Mouse (Mus musculus): ENCODE measurements at regions not wholly inside any gene's neighbourhood (a gene's known extent, or its start where the extent isn't known, plus 50 kb on each side); places are given as distances from the start of the nearest gene placed in this dataset.
"Not testable (repeated sequence)": the region's sequence is repeated elsewhere in the genome, so short reads cannot be mapped to it uniquely, and the experiment has no call there.

DNA sequence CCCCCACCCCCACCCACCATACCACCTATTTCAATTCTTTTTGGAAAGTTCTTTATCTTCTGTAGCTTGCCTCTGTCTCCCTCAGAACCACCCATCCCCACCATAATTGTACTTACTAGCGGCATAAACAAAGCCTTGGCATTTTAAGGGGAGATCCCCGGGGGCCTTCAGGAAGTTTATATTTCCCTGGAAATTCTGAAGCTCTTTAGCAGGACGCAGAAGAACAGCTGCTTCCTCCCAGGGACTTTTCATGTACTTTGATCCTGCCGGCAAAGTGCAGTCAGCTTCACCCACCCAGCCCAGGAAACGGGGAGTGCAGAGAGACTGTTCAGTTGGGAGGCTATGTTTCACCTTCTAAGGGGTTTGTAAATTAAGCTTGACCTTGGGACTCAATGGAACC lies 545.6 kb upstream of the Tbl1xr1 start:
- peak; percentile 21 for DNase-seq

DNA sequence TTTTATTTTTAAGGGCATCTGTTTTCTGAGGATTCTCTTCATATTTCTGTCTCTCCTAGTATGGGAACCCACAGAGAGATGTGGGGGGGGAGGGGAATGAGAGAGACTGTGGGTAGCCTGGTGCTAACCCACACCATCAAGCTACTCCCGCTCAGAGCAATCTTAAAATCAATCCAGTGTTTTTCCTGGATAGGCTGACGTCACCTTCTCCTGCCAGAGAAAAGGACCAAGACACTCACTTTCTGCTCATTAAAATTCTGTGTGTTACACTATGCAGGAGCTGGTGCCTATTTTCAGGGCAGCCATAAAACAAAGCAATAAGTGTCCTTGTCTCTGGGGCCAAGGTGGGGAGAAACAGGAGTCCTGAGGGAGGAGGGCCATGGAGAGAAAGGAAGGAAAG lies 537.3 kb upstream of the Tbl1xr1 start:
- no peak for DNase-seq

DNA sequence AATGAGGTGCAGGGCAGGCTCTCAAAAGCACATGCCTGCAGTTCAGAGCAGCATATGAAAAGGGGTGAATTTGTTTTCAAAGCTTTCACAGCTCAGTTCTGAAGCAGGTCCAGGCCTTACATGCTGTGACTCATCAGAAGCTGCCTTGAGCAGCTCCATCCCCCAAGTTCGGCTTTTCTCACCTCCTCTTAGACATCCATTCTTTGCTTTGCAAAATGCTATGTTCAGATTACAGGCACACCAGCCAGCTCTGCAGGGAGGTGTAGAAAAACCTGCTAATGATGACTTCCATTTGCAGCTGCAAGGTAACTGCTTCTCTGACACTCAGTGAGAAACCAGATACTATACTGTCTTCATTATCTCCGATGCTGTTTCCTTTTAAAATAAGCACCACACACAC lies 532.0 kb upstream of the Tbl1xr1 start:
- DNase-seq, result no peak

DNA sequence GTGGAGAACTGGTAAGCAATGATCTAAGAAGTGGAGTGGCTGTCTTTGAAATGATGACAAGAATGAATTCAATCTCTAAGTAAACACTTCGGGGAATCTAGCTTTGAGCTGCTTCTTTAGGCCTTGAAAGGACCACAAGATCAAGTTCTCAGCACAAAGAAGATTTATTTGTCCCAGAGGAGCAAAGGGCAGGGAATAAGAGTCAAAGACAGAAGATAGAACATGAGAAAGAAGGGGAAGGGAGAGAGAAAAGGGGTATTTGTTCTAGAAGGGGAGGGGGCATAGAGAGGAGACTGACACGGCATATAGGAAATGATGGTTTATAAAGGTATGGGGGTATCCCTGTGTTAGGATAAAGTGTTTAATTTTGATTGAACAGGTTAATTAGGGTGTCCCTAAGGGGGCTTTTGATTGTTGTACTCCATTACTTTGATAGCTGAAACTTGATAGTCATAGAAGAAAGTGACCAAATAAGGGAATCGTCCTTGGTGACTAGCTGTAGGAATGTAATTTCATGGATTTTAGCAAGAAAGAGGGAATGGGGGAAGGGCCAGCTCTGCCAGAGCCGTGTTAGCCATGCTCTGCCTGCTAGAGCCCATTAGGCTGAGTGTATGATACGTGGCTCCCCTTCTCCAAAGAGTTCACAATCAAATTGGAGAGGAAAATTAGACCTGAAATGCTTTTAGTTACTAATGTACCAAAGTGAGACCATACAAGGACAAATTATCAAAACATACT lies 531.1 kb upstream of the Tbl1xr1 start:
- DNase-seq, result no peak

DNA sequence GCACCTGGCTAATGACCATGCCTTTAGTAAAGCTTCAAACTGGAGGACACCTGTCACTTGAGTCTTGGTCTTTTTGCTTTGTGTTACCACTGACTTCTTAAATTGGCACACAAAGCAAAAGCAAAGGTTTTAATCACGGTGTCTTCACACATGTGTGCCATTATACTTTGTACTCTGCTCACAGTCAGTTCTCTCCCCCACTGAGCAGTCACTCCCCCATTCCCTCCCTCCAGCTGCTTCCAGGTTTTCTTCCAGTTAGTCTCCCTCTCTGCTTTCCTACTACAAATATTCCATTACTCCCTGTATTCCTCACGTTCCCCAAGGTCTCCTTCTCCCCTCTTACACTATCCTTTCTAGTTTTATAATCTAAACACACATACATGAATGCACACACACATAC lies 530.0 kb upstream of the Tbl1xr1 start:
- peak; percentile 46 for DNase-seq

DNA sequence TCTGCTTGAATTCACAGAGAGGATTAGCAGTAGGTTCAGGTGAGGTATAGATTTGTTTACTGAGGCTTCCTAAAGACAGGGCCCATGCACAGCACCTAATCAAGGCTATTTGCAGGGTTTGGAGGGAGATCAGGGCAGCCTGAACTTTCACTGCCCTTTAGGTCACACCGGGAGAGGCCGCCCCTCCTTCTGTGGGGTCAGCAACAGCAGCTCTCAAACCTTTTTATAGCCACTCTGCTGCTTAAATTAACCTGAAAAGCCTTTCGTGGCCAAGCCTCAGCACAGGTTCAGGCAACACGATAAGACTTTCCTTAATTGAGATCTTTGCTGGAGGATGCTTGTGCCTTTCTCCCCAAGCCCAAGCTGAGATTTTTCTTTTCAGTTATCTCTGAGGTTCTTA lies 526.8 kb upstream of the Tbl1xr1 start:
- no peak for DNase-seq

DNA sequence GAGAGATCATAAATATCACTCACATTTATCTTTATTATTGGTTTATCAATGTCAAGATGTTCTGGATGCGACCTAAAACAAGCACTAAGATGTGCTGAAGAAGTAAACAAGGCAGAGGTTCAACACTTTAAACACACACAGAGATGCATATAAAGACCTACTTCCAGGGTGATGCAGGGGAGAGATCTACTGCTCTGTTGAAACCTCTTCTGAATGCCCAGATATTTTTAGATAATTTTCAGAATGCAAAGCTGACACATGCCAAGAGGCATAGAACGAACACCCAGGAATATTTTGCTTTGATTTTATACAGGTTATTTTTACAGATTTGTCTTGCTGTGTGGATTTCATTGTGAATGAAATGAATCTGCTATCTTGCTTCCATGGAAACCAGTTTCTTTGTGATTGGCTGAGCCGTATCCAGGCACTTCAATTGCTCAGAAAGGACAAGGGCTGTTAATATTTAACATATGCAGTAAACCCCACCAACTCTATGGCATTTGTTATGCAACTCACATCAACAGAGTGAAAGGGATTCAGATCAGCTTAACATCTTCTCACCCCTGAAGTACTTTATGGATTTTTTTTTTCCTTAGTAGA lies 523.2 kb upstream of the Tbl1xr1 start:
- DNase-seq, result peak; percentile 60

DNA sequence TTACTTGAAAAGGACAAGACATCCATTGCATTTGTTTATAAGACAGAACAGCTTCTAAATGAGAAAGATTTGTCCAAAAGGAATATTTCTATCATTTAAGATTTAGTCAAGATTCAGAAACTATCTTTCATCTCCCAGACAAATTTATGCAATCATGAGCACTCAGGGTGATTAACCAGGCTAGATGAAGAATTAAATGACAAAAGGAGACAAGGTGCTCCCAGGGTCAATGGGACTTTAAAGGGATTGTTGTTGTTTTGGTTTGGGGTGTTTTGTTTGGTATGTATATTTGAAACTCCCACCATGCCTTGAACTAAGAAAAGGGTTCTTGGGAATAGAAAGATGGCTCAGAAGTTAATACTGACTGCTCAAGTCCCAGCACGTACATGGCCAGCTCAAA lies 522.6 kb upstream of the Tbl1xr1 start:
- DNase-seq, result no peak

DNA sequence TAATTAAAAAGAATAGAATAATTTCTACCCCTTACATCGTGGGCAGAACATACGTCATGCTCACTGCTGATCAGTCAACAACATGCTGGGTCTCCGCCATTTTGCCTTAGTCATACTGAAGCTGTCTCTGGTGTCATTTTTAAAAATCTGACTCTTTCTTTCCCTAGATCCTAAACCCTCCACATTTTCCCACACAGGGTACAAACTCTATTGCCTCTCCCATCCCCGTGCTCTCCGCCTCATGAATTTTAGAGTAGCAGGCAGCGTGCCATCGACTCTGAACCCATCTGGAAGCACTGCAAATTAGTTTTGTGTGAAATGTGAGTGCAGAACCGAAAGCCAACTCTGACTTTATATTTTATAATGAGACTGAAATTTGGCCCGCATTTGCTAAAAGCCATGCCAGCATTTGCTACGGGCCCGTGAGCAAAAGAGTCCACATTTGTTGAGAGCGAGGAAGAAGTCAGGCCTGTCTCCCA lies 518.5 kb upstream of the Tbl1xr1 start:
- DNase-seq, result peak; percentile 85

DNA sequence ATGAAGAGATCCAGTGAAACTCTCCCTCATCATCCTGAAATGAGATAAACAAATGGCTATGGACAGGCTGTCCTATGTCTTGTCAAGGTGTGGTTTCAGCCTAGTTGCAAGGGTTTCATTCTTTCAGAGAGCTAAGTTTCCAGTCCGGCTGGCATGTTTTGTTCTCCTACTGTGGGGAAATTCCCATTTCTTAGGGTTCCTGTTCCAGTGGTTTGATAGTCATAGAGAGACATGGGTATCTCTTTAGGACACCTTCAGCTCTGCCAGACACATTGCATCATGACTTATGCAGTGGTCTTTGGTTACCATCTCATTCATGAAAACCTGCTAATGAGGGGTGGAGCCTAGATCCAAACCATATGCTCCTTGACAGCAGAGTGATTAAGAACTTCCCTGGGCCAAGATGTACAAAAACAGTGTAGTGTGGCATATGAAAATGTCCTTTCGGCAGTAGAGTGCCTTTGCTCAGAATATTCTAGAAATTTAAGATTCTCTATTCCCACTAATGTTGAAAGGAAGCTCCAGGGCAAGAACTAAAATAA lies 513.6 kb upstream of the Tbl1xr1 start:
- no peak for DNase-seq

DNA sequence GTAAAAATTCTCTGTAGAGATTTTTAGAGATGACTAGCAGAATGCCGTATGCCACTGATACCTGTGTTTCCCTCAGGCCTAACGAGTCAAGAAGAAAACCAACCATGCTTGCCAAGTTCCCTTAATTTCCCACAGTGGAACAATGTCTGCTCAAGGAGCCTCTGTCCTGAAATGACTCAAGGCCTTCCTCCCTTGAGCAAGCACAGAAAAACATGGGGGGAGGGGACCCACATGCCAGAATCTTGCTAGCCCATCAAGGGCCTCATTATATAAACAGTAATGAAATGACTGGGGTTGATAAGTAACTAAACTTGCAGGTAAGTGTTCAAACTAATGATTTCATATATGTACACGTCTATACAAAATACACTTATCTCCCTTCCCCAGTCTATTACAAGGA lies 513.0 kb upstream of the Tbl1xr1 start:
- peak; percentile 92 for DNase-seq

DNA sequence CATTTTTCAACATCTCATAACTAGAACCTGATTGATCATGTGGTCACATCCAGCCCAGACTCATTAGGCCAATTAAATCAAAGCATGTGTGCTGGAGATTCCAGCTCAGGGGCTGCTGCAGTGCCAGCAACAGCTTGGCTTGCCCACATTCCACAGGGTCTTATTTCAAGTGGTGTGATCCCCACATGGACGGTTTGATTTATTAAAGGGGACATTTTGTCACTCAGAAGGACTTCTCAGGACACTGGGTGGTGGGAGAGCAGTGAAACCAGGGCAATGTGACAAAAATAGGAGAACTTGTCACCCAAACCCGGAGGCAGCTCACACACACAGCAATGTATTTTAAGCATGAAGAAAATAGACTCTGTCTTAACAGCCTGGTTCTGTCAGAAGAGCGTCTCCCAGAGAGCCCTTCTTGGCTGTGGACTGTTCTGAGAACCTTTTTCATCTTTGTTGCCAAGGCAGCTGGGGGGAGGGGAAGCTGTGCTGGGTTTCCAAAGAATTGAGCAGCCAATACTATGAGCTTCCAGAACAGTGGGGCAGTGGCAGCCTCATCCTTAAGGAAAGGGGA lies 512.2 kb upstream of the Tbl1xr1 start:
- peak; percentile 53 for DNase-seq

DNA sequence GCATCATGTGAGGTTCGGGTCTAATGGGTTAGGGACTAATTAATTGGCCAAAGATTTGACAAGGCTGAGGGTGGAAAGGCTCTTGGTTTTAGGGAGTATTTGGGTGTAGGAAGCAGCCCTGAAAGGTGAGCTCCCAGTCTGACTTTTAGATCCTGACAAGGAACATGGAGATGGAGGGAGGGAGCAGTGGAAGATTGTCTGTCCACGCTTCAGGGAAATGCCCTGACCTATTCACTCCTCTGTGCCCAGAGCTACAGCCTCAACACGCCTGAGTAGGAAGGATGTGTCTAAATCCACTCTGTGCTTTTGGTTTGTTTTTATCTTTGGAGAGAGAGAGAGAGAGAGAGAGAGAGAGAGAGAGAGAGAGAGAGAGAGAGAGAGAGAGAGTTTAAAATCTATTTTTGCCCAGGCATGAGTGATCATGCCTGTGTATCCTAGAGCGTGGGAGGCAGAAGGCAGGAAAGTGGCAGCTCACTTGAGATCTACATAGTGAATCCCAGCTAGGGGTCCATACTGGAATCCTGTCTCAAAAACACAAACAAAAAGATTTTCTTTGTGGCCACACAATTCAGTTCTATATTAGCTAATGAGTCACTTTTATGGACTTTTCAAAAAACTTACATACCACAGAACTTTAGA lies 511.5 kb upstream of the Tbl1xr1 start:
- DNase-seq, result no peak

DNA sequence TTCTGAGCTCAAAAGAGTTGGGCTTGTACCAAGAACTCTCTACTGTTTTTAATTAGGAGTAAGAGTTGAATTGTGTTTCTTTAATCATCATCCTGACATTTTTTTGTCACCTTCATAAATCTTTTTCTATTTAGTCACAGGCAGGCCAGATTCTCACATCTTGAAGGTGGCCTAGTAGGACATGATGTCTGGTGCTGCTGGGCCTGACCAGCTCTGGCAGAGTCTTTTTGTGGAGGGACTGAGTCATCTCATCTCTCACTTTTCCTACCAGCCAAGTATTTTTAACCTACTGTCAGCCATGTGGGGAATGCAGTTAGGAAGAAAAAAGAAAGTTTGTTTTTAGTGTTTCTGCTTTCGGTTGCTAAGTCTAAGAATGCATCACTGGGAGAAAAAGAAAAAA lies 506.7 kb upstream of the Tbl1xr1 start:
- DNase-seq, result no peak

DNA sequence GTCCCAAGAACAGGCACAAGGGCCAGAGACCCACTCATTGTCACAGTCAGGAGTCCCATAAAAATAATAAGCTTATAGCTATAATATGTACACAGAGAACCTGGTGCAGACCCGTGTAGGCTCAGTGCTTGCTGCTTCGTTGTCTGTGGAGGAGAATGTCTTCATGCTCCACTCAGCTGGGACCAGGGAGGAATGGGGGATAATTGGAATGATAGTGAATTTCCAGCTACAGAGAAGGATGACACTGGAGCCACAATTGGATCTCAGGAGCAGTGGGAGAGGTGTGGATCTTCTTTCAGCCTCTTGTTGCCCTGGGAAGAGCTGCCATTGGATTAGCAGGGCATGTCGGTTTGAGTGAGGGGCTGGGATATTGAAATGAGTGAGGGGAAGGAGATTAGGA lies 497.8 kb upstream of the Tbl1xr1 start:
- DNase-seq, result no peak

DNA sequence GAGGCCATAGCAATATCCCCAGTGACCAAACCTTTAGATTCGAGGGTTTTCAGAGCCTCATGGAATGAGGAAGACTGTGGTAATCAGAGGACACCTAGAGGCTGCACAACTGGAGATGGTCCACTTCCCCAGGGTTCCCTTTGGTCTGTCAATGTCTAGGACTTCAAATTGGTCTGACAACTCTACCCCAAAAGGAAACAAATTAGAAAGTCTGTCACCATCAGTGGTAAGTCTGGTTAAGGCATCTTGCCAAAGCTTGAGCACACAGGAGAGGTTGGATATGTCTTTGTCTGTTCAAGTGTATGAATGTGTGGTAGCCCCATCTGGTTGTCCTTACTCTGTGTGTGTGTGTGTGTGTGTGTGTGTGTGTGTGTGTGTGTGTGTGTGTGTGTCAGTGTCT lies 494.3 kb upstream of the Tbl1xr1 start:
- no peak for DNase-seq

DNA sequence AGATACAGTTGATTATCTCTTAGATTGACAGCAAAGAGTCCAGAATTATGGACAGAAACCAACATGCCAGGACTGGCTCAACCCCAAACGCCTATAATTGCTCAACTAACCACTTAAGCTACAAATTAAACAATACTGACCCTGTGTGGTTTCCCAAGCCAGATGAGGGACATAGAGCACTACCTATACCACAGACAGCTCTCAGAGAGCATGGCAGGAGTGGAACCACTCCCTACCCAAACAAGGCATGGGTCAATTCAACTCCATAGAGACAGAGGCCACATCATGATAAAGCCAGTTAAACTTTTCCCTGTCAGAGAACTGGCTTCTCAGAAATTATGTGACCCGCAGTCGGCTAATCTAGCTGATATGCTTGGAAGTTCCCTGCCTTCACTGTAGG lies 490.7 kb upstream of the Tbl1xr1 start:
- no peak for DNase-seq

DNA sequence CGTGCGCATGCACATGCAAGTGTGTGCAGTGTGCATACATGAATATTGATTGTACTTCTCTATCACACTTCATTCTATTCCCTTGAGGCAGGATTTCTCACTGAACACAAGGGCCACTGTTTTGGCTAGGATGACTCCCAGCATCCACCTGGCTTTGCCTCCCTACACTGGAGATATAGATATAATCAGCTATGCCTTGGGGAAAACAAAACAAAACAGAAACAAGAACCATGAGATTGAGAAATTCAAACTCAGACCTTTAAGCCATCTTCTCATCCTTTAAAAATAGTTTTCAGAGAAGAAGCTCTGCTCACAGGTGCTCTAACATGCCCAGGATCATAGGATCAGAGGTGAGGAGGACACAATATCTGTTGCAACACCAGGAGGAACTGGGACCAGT lies 469.6 kb upstream of the Tbl1xr1 start:
- DNase-seq, result no peak

DNA sequence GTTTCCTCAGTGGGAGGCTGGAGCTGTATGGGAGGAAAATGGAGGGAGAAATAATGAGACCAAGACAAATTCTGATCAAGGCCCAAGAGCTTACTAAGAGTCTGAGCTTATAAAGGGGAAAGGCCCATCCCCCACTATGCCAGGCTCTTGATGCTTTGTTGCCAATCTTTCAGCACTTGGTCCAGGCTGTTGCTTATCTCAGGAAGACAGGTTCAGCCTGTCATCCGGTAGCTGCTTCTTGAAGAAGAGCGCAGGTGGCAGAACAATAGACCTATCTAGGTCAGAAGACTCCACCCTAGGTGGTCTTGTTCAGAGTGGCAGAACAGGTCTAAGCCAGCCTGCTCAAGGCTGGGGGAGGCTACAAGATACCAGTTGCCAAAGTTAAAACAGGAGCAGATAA lies 466.2 kb upstream of the Tbl1xr1 start:
- DNase-seq, result no peak

DNA sequence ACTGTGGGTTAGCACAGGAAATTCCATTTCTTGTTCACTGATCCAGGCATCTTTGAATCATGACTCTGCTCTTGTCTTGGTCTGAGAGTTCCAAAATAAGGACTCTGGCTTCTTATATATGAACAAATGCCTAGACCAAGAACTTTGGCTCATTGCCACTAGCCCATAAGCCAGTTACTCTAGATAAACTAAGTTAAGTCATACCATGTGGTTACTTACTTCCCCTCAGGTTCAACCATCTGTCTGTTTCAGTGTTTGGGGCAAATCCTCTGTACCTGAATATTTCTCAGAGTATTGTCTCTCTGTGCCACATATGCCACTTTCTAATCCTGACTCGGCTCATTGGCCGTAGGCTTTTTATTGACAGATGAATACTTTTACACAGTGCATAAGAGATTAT lies 454.7 kb upstream of the Tbl1xr1 start:
- no peak for DNase-seq

DNA sequence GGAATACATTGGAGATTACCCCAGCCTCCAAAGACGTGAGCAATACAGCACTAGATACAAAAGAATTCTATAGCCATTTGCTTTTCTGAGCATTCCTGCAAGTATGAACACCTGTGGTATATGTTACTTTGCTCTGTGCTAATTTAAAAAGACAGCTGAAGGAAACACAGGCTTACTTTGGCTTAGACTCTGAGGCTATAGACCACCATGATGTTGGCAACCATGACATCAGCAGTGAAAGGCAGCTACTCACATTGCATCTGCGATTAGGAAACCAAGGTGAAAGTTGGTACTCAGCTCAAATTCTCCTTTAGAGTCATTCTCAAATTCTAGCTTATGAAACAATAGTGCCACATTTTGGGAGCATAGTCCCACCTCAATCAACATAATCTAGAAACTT lies 451.4 kb upstream of the Tbl1xr1 start:
- no peak for DNase-seq

DNA sequence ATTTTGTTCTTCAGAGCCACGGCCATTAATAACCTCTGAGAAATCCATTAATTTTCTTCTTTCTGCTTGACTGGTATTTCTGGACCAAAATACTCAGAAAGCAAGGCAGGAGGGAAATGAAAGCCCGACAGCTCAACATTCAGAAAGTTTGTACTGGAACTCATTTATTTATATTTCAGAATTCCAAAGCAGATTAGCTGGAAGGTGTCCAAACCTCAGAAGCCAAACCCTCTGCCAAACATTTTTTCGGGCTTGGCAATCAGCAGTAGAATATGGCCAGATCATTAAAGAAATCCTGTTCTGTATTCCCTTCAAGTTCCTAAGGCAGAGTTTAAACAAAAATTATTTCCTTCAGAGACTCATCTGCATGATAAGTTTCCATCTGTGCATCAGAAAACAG lies 450.4 kb upstream of the Tbl1xr1 start:
- DNase-seq, result peak; percentile 50

DNA sequence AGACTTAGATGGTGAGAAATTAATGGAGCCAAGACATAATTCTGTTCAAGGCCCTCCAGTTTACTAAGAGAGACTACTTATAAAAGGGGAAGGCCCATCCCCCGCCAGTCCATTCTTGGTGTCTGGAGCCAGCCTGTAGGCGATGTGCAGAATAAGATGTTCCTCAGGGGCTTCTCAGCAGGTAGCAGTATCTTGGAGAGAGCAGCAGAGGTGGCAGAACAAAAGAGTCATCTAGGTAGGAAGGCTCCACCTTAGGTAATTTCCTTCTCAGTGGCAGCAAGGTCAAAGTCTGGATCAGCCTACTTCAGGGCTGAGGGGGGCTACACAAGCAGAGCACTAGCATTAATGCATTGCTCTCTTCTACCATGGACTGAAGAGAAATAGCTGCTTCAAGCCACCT lies 449.4 kb upstream of the Tbl1xr1 start:
- not testable (repeated sequence) for DNase-seq
